Mouse (Mus musculus): Measurements from ENCODE around the gene Kars.

Gene Kars

DNA sequence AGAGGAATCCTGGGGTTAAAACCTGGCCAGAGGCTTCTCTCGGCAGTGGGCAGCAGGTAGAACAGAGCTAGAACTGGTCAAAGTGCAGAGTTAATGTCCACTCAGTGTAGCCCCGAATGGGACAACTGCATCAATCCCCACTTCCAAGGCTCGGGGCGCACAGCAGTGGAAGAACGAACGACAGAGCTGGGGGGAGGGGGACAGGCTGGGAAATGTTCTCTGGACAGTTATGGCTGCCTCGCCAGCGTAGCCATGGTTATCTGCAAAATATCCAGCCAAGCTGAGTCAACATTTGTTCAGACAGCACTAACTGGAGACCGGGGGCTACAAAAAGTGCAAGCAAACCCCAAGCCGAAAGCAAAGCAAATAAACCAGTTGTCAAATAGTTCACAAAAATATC, 33.0 kb downstream of the Kars start:
- DNase-seq (ENCODE audit: low spot score): no peak

GRCm38 (mm10) chr8:111976326-111976725, 34.8 kb downstream of the Kars start:
- DNase-seq (ENCODE audit: low spot score): no peak

DNA sequence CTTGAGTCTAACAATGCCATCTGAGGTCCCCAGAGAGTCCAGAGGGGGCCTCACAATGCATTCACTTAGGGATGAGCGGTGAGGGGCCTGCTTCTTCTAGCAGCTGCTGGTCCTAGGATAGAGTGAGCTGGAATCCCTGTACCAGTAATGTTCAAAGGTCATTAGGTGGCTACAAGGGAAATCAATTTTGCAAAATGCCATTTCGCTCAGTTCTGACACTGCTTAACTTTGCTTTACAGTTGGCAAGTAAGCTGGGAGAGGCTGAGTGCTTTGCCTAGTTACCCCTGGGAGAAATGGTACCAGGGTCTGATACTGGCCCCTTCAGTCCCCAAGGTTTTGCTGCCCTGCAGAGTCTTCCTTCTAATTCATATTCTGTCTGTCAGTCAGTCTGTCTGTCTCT, 35.4 kb downstream of the Kars start:
- DNase-seq (ENCODE audit: low spot score): no peak

DNA sequence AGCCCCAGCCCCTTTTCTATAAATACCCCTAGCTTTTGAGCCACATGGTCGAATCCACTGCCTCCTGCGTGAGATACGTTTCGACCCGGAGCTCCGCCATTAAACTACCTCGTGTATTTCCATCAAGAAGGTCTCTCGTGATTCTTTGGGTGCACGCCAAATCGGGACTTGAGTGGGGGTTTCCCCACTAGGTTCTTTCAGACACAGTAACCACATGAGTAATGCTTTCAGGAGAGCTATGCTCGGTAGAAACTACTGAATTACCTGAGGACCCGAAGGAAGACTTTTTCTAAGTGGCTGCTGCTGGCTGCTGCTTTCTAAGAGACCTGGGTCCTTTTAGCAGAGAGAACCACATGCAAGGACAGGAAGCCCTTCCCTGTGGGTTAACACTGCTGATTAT, 37.0 kb downstream of the Kars start:
- no peak for DNase-seq (ENCODE audit: low spot score)

DNA sequence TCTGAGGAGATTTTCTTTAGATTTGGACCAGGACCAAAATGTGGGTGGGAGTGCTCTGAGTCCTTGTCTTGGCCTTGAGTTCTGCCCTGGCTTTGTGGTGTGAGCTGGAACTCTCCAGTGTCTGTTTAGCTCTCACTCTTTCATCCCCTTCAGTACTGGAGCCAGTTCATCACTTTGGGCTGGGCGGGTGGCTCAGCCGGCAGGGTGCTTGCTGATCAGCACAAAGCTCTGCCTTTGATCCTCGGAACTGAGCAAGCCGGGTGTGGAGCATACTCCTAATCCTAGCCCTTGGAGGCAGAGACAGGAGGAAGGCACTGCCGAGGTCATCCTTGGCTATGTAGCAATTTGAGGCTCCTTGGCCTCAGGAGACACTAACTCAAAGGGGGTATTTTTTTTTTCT, 42.1 kb downstream of the Kars start:
- DNase-seq (ENCODE audit: low spot score): no peak

- DNase-seq (ENCODE audit: low spot score): no peak
Observed at GRCm38 (mm10) chr8:111968541-111968940, 42.6 kb downstream of the Kars start.

DNA sequence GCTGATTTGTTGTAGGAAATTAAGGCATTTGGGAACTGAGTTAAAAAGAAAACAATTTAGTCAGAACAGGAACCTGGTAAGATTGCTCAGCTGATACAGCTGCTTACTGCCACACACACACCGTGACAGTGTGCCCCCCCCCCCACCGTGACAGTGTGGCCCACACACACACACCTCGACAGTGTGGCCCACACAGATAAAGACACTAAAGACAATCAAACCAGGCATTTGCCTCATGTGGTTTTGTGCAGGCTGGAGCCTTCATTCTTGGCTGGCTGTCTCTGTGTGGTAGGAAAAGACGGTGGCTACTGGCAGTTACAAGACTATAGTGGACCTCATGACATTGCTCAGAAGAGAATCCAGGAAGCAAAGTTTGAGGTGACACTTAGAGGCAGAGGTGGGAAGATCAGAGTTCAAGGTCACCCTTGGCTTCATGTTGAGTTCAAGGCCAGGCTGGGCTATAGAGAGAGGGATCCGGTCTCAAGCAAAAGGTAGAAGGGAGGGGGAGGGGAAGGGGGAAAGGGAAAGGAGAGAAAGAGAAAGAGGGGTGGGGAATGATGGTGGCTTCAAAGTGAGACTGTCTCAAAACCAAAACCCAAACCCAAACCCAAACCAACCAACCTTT, 43.8 kb downstream of the Kars start:
- no peak for DNase-seq (ENCODE audit: low spot score)

DNA sequence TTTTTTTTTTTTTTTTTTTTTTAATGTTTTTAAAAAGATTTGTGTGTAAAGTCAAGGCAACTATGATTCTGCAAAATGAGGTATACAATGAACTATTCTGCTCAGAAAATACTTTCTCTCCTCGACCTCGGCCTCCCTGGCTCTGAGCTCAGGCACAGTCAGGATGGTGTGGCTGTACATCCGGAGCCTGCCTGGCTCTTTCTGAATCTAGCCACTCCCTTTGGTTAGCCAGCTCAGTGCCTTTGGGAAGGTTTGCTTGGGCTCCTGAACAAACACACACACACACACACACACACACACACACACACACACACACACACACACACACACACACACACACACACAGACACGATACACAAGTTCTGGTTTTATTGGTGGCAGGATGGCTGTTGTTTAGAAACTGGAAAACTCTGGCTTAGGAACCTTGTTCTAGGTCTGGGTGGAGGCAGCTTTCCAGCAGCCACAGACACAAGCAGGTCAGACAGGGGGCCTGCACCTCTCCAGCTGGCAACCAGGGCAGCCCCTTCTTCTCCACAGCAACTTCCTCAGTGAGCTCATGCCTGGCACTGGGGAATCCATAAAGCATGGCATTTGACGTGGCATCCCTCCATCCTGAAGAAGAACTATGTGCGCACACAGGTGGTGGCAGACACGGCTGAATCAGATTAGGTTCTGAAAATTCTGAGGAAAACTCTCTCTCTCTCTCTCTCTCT, 46.1 kb downstream of the Kars start:
- DNase-seq (ENCODE audit: low spot score): no peak

DNA sequence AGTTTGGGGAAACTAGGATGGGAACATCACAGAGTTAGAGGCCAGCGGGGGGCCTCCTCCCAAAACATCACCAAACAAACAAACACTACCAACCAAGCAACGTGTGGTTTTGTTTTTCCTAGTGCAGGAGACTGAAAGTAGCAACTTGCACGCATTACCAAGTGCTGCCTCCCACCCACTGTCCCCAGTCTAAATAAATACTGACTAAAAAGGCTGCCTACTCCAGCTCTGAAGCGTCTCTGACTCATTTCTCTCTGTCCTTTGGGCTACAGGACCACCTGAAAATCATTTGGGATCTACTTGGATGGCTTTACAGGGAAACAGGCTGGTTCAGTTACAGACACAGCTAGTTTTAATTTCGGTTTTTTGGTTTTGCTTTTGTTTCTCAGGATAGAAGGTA, 46.8 kb downstream of the Kars start:
- no peak for DNase-seq (ENCODE audit: low spot score)

- DNase-seq (ENCODE audit: low spot score): no peak
Observed at GRCm38 (mm10) chr8:111963546-111963945, 47.6 kb downstream of the Kars start.

DNA sequence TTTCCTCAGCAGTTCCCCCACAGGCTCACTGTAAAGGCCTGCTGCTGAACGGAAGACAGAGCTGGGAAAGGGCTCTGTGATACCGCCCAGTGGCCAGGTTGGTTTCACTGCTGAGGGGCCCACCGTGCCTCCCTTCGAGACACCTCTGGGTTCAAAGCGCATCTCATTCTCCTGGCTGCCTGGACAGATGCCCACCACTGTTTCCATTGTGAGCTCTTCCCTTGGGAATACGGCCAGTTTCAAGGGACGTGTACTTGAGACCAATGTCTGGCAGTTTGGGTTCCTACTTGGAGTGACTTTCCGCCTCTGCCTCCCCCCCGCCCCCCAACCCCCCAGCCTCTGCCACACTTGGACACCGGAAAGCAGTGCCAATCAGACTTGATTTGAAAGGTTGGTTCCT, 48.0 kb downstream of the Kars start:
- DNase-seq (ENCODE audit: low spot score): no peak

DNA sequence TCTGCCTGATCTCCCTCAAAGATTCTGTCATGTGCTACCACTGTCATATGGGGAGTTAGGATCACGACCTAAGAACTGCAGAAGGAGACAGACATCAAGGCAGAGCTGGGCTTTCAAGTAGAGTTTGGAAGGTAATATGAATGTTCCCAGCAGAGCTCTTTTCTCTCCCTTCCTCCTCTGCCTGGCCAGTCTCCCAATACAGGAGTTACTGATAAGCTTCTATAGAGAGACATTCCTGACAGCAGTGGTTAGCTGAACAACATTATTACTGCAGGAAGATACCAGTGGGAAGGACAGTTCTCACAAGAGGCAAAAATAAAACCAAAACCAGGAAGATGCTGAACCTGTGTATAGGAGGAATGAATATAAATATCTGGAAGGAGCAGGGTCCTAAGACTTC, 48.5 kb downstream of the Kars start:
- no peak for DNase-seq (ENCODE audit: low spot score)

DNA sequence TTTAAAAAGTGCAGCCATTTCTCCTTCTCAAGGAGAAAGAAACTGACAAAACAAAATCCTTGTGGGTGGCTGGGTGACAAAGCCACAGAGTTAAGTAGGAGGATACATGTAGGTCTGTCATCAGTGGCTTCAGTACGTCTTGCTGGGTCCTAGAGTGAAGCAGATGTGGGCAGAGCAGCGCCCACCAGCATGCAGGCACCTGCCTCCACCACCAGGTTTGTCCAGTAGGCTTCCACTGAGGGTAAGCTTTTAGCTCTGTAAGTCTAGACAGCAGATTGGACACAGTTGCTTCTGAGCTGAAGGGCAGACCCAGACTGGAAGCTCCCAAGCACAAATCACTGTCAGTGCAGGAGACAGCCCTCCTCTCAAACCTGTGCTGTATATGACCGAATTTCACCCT, 49.8 kb downstream of the Kars start:
- no peak for DNase-seq (ENCODE audit: low spot score)

- no peak for DNase-seq (ENCODE audit: low spot score)
Observed at GRCm38 (mm10) chr8:111960591-111961321, 50.4 kb downstream of the Kars start.

- no peak for DNase-seq (ENCODE audit: low spot score)
Observed at GRCm38 (mm10) chr8:111957231-111957630, 53.9 kb downstream of the Kars start.

GRCm38 (mm10) chr8:111955879-111956278, 55.2 kb downstream of the Kars start:
- DNase-seq (ENCODE audit: low spot score): no peak

- no peak for DNase-seq (ENCODE audit: low spot score)
Observed at GRCm38 (mm10) chr8:111954844-111955594, 56.1 kb downstream of the Kars start.

DNA sequence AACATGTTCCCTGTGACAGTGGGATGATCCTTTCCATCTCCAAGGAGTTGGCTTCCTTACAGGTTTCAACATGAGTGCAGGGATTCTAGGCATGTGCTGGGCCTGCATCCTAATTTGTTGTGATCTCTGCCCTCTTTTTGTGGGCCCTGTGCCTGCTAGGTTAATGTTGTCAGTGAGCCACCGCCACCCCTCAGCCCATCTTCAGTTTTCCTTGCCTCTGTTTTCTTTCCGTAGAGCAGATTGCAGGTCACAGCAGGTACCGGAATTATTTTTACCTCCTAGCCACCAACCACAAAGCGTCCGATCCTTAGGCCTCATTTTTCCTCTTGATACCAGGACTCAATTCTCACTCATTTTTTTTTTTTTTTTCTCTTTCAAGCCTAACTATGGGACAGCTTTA, 59.2 kb downstream of the Kars start:
- no peak for DNase-seq (ENCODE audit: low spot score)

GRCm38 (mm10) chr8:111951317-111951716, 59.8 kb downstream of the Kars start:
- no peak for DNase-seq (ENCODE audit: low spot score)

DNA sequence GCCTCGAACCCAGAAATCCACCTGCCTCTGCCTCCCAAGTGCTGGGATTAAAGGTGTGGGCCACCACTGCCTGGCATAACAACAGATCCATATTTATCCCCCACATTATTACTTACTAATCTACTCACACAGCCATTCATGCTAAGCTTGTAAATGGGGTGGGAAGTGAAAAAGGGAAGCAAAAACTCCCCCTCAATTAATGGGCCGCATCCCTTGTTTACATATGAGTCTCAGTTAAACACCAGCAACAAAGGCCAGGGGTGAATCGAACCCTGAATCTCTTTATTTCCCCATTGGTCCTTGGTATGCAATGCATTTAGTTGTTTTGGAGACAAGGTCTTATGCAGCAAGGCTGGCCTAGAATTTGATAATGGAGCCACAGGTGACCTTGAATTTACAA, 60.3 kb downstream of the Kars start:
- no peak for DNase-seq (ENCODE audit: low spot score)

DNA sequence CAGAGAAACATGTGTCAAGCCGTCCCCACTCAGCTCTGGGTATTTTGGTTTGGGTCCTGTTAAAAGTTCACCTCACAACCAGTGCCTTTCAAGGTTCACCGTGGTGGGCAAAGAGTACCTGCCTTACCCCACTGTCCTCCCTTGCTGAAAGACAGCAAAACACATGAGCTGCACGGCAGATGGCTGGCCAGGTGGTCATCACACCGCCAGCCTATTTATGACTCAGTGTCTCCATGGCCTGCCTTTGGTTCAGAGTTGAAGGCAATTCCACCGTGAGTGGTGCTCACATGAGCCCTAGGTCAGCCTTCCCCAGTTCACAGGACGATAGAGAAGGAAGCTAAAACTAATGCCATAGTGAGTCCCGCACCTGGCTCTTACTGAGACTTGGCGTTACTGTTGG, 63.2 kb downstream of the Kars start:
- no peak for DNase-seq (ENCODE audit: low spot score)

GRCm38 (mm10) chr8:111947144-111947543, 64.0 kb downstream of the Kars start:
- no peak for DNase-seq (ENCODE audit: low spot score)

DNA sequence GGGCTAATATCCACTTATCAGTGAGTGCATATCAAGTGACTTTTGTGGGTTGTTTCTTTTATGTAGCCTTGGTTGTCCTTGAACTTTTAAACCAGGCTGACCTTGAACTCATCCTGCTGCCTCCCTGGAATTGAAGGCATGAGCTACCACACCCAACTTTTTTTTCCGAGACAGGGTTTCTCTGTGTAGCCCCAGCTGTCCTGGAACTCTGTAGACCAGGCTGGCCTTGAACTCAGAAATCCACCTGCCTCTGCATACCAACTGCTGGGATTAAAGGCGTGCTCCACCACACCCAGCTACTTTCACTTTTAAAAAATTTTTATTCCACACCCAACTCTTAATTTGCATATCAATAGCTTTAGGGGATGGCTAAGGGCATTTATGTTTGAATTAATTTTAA, 67.6 kb downstream of the Kars start:
- DNase-seq (ENCODE audit: low spot score): no peak
